Mouse (Mus musculus) urinary bladder, postnatal 36 days (tissue): ENCODE results near the gene Srd5a1.
"Not testable (repeated sequence)": the region's sequence is repeated elsewhere in the genome, so short reads cannot be mapped to it uniquely, and the experiment has no call there.

Experiments used
- DNase-seq, 2 experiments: peaks; one replicate each; pipeline ENCODE4 v3.0.0; 2022; ENCODE audit warnings: low spot score in 2 of 2, mixed read lengths in 1 of 2

Gene Srd5a1

GRCm38 (mm10) chr13:69611398-69612174 lies at the start of gene Srd5a1:
TSS of gene Srd5a1 (minus strand) at chr13:69611442.
- peak; percentile 99 for DNase-seq

GRCm38 (mm10) chr13:69654508-69654907 lies 43.3 kb upstream of the Srd5a1 start:
- DNase-seq: no peak

- no peak for DNase-seq
These were observed 35.2 kb upstream of the Srd5a1 start for GRCm38 (mm10) chr13:69646481-69646880.

GRCm38 (mm10) chr13:69645694-69646423 lies 34.6 kb upstream of the Srd5a1 start:
- DNase-seq: no peak

GRCm38 (mm10) chr13:69644427-69645166 lies 33.4 kb upstream of the Srd5a1 start:
- peak in 1 of 2 experiments; percentile 25 for DNase-seq

- DNase-seq: no peak
These were observed 32.7 kb upstream of the Srd5a1 start for GRCm38 (mm10) chr13:69643937-69644336.

- DNase-seq: no peak
These were observed 31.5 kb upstream of the Srd5a1 start for GRCm38 (mm10) chr13:69642656-69643216.

- no peak for DNase-seq
These were observed 29.8 kb upstream of the Srd5a1 start for GRCm38 (mm10) chr13:69641017-69641416.

GRCm38 (mm10) chr13:69640541-69640940 lies 29.3 kb upstream of the Srd5a1 start:
- DNase-seq: no peak

- no peak for DNase-seq
These were observed 28.9 kb upstream of the Srd5a1 start for GRCm38 (mm10) chr13:69640126-69640525.

GRCm38 (mm10) chr13:69639251-69639650 lies 28.0 kb upstream of the Srd5a1 start:
- DNase-seq: no peak

- DNase-seq: no peak
These were observed 26.9 kb upstream of the Srd5a1 start for GRCm38 (mm10) chr13:69638108-69638626.

GRCm38 (mm10) chr13:69637657-69638056 lies 26.4 kb upstream of the Srd5a1 start:
- DNase-seq: no peak

GRCm38 (mm10) chr13:69636816-69637215 lies 25.6 kb upstream of the Srd5a1 start:
- no peak for DNase-seq

GRCm38 (mm10) chr13:69636375-69636774 lies 25.1 kb upstream of the Srd5a1 start:
- no peak for DNase-seq

GRCm38 (mm10) chr13:69635836-69636235 lies 24.6 kb upstream of the Srd5a1 start:
- not testable (repeated sequence) for DNase-seq

GRCm38 (mm10) chr13:69633988-69634387 lies 22.7 kb upstream of the Srd5a1 start:
- DNase-seq: no peak

- no peak for DNase-seq
These were observed 22.3 kb upstream of the Srd5a1 start for GRCm38 (mm10) chr13:69633551-69633950.

- no peak for DNase-seq
These were observed 20.4 kb upstream of the Srd5a1 start for GRCm38 (mm10) chr13:69631659-69632058.

- DNase-seq: no peak
These were observed 19.9 kb upstream of the Srd5a1 start for GRCm38 (mm10) chr13:69631111-69631510.

- DNase-seq: no peak
These were observed 19.3 kb upstream of the Srd5a1 start for GRCm38 (mm10) chr13:69630576-69630975.

- no peak for DNase-seq
These were observed 16.7 kb upstream of the Srd5a1 start for GRCm38 (mm10) chr13:69627941-69628340.
